Mouse (Mus musculus): ENCODE results near the gene Dbi.
A peak's percentile ranks its signal among the peaks of the same experiment; 100 is the strongest.

Dbi gene

DNA sequence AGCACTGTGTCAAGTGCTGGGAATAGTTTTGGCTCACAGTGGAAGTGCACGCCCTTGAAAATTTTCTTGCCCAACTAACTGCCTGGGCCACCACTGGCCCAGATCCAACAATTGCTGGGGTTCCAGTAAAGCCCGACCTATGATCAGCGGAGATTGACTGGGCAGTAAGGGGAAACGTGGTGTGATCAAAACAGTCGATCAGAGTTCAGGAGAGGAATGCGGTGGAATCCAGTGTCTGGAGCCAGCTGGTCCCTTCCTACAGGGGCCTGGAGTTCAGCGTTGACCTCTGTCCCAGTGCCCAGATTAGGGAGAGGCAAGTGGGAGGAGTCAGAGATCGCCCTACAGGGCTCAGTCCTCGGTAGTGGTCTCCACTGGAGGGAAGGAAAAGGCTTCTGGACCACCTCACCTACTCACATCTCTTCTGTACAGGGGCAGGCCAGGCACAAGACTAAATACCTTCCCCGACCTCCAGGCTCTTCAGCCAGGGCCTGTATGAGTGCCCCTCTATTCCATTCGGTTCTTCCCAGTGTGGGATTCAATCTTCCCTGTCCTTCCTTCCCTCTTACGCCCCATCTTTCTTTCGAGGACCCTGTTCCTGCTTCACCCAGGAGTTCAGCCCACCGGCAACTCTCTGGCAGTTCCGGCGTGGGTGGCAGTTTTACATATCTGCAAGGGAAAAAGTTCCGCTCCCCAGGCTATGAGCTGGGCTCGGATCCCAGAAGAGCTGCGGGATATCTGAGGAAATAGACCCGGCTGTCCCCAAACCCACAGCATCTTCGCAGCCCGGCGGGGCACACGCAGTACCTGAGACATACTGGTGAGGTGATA lies 523 bp downstream of the Dbi start:
- peak in 1 of 2 experiments; percentile 27 for DNase-seq

- DNase-seq = no peak
Measured at GRCm38 (mm10) chr1:120119389-120119788, 1.5 kb downstream of the Dbi start.

DNA sequence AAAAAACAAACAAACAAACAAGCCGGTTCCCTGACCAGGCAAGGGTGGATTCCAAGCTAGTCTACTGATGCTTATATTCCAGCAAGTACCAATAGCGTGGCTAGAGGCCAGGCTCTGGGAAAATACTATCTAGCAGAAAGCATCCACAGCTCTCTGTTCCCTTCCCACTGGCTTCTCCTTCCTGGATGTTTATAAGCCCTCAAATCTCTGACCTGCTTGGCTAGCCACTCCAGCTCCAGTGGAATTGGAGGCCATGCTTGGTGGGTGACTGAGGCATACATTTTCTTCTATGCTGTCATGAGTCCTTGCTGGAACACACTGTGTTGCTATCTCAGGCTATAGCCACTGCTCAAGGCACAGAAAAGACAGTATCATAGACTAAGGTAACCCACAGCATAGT lies 2.0 kb downstream of the Dbi start:
- no peak for DNase-seq

- no peak for DNase-seq
Measured at GRCm38 (mm10) chr1:120116106-120116505, 4.8 kb downstream of the Dbi start.

DNA sequence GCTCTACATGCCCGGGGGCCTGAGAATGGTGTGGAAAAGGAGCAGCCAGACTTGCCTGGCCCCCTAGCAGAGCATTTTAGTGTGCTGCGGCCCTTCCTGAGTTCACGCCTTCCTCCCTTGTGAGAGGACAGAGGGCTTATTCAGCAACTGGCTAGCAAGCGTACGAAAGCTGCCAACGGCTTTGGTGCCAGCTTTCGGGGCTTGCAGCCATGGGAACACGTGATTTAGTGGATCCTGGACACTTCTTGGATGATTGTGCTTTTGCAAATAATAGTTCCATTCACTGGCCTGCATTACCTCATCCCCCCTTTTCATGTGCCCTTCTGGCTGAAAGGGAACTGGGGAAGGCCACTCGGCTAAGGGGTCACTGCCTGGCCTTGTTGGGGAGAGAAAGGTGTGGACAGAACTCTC lies 5.2 kb downstream of the Dbi start:
- no peak for DNase-seq

DNA sequence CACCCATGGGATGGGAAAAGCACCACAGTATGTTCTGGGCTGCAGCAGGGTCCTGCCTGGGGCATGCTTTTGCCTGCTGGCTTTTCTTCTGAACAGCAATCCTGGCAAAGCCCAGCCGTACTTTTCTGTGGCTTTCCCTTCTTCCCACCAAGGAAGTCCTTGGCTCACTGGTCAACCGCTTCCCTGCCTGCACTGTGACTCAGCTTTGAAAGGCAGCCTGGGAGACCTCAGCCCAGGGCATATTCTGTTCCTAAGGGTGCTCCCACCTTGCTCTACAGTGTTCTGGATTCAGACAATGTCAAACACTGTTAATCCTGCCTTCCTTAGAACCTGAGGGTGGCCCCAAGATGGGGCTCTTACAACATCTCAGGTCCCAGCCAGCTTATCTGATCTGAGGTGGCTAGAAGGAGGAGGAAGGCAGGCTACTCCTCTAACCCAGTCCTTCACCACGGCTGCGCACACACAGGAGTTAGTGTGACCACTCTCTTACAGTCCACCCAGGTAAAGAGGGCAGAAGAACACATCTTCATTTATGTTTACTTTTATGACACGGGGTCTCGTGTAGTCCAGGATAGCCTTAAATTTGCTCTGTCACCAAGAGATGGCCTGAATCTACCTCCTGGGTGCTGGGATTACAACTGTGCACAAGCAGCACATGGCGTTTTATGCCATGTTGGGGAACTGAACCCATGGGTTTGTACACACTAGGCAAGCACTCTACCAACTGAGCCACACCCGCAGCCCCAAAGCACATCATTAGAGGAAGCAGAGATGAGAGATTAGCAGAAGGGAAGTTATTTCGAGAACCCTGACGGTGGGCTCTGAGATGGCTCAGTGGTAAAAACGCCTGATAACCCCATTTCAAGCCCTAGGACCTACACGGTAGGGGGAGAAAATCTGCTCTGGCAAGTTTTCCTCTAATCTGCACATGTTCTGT lies 8.4 kb downstream of the Dbi start:
- DNase-seq = no peak

- DNase-seq = no peak
Measured at GRCm38 (mm10) chr1:120111766-120112165, 9.1 kb downstream of the Dbi start.

GRCm38 (mm10) chr1:120109741-120110432 lies 11.0 kb downstream of the Dbi start:
- no peak for DNase-seq

DNA sequence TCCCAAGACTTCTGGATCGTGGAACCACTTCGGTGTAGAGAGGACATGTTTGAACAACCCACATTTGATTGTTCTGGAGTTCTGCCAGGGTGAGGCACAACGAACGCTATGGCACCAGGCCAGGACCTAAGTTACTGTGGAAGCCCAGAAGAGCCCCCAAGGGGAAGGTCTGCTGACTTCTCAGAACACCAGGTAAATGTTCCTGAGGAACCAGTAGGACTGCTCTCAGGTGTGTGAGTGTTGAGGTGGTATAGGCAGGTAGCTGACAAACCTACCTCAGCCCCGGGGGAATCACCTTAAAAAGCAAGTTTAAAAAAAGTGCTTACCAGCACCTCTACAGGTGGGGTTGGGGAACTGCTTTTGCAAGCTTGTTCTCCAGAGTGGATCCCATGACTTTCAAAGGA lies 15.3 kb downstream of the Dbi start:
- DNase-seq = no peak

DNA sequence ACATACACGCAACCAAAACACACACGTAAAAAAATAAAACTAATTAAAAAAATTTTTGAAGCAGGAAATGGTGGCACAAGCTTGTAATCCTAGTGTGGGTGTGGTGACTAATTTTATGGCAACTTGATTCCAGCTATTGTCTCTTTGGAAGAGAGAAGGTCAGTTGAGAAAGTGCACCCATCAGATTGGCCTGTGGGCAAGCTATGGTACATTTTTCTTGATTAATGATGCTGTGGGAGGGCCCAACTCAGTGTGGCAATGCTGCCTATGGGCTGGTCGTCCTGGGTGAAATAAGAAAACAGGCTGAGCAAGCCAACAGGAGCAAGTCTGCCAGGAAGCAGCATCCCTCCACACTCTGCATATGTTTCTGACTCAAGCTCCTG lies 19.7 kb downstream of the Dbi start:
- DNase-seq = no peak

DNA sequence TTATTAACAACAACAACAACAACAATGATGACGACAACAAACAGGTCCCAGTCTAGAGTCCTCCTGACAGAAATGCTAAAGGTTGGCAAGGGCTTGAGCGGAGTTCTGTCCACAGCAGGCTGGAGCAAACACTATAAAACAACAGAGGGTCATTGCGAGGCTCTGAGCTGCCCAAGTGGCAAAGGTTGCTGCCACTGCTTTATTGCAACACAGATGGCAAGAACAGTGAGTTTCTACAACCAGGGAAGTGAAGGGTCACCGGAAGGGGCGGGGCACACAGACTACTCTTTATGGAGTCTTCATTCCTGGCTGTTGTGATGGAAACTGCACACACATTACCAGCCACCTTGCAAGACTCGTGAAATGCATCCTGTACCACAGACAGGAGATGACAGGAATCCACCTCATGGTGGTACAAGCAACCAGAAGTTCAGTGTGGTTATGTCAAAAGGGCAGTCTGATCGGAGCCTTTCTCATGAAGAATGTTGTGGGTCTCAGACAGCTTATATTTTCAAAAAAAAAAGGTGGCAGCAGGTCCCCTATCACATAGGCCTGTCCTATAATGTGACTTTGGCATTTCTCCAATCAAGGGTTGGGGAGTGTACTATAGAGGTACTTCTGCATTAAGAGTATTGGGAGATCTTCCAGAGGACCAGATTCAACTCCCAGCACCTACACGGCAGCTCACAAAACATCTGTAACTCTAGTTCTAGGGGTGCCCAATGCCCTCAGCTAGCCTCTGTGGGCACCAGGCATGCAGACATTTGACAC lies 20.2 kb downstream of the Dbi start:
- no peak for DNase-seq

DNA sequence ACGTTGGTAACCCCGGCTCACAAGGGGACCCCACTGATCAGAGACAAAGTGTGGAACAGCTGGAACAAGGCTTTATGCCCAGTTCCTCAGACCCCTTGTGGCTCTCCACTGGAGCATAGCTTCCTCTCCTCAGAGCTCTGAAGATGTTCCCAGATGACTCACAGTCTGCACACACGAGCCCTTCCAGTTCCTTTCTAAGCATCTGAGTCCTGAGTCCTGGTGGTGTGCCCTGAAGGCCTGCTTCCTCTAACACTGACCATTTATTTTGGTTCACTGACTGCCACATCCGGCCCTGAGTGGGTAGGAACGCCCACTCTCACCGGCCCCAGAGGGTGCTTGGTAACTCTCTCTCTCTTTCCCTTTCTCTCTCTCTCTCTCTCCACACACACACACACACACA lies 21.4 kb downstream of the Dbi start:
- no peak for DNase-seq

DNA sequence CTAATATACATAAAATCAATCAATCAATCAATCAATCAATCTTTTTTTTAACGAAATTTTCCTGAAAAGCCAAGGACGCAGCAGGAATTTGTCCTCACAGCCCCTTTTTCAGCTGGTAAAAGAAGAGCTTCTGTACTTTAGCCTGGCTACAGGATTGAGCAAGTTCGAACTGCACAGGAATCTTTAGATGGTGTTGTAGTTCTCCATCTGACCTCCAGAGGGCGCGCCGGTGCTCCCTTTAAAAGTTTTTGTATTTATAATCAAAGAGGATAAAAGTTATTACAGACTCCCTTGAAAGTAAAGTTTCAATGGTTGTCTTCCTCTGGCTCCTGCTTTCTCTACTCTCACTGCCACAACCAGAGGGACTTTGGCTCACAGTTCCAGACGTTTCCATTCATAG lies 22.6 kb downstream of the Dbi start:
- peak; percentile 44 to 54 for DNase-seq

GRCm38 (mm10) chr1:120094920-120095319 lies 26.0 kb downstream of the Dbi start:
- no peak for DNase-seq

- peak; percentile 68 to 73 for DNase-seq
Measured at GRCm38 (mm10) chr1:120093482-120094134, 27.3 kb downstream of the Dbi start.

DNA sequence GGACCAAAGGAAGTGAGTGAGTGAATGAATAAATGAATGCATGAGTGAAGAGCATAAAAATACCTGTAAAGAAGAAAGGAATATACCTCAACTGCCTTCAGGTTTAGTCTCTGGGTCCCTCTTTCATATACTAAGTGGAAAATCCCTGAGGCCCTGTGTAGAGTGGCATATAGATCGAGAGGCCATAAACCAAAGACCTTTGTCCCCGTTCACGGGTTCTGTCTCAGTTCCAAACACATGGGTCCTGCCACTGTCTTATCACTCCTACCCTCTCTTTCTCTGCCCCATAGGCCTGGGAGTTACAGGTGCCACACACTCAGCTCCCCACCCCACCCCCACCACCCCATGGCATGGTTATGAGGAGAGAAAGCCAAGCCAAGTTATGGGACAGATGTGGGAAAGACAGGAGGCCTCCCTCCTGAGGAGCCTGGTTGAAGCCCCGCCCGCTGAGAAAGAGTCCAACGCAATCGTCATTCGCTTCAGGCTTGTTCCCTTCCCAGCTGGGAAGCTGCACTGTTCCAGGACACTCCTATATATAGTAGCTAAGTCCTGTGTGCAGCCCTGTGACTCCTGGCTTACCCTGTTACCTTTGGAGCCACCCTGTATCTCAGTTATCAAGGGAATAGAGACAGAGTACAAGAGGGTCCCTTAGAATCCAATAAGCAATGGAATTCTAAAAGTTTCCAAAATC lies 29.9 kb downstream of the Dbi start:
- DNase-seq = no peak

DNA sequence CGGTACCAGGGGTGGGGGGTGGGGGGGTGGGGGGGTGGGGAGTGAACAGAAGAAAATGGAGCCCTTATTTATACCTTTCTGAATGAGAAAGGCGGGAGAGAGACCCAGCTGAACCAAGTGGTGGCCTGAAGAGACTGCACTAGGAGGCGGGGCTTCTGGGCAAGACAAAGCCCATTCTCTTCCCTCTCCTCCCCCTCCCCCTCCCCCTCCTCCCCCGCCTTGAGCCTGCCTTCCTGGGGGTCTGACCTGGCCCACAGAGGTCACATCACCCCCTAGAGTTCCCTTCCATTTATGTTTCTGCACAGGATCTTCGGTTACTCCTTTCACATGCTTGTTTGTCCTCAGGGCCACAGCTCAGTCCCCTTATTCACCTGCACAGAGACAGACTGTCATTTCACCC lies 31.7 kb downstream of the Dbi start:
- DNase-seq = no peak

DNA sequence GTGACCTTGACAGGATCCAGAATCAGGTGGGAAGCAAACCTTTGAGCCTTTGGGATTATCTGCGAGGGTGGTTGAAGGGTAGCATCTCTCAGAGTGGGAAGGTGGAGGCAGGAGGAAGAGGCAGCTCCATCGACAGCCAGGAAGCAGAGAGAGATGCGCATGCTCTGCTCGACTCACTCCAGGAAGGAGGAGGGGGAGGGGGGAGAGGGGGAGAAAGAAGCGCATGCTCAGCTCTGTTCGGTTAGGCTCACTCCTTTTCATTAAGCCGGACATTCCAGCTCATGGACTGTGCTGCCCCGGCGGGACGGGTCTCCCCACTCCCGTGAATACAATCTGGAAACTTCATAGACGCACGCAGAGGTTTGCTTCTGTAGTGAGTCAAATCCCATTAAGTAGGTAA lies 34.2 kb downstream of the Dbi start:
- no peak for DNase-seq

- DNase-seq = no peak
Measured at GRCm38 (mm10) chr1:120085696-120086095, 35.2 kb downstream of the Dbi start.

DNA sequence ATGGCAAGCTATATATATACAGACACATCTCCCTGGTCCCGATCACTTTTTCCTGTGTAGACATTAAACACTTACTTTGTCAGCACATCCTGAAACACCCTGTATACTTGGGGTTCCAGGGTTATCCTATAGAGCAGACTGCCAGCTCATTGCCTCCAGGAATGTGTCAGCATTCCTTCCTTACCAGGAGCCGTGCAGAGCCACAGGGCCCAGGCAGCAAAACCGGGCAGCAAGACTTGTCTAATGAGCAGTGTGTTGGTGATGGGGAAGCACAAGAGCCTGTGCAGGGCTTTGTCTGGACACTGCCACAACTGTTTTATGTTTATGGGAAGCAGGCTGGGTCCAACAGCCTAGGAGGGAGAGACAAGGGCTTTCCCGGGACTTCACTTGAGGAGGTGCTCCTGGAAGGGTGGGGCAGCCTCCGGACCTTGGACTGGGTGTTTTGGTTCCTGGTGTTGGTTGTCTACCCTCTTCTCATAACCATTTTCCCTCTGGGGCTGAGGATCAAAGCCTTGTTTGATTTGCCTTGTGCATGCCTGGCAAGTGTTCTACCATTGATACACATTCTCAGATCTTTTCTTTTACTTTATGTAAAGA lies 36.9 kb downstream of the Dbi start:
- DNase-seq = no peak

Measured in thymus, postnatal 36 days (tissue).